Mouse (Mus musculus): ENCODE results near the gene Micall1.
A peak's percentile ranks its signal among the peaks of the same experiment; 100 is the strongest.

GRCm38 (mm10) chr15:79139640-79140039 lies 30.9 kb downstream of the Micall1 start:
- TF ChIP-seq CTCF (IDR thresholded peaks at IDR 0.05) (peak; percentile 67), POLR2A (IDR thresholded peaks at IDR 0.05; ENCODE audit: insufficient read depth, low read depth, low read length) (no peak), EP300 (IDR thresholded peaks at IDR 0.05; ENCODE audit: insufficient read depth, low read depth, low read length) (0 out of 2 replicates have a peak, but pooled peaks have one; percentile 25)
